Mouse (Mus musculus) cerebellum, postnatal 10 days (tissue): ENCODE measurements around the gene Crabp2.
A peak's percentile ranks its signal among the peaks of the same experiment; 100 is the strongest.

Experiments
- DNase-seq, 2 experiments: peaks; one replicate each; pipeline ENCODE4 v3.0.0; 2021; ENCODE audit warnings: mixed read lengths in 2 of 2

Gene Crabp2

DNA sequence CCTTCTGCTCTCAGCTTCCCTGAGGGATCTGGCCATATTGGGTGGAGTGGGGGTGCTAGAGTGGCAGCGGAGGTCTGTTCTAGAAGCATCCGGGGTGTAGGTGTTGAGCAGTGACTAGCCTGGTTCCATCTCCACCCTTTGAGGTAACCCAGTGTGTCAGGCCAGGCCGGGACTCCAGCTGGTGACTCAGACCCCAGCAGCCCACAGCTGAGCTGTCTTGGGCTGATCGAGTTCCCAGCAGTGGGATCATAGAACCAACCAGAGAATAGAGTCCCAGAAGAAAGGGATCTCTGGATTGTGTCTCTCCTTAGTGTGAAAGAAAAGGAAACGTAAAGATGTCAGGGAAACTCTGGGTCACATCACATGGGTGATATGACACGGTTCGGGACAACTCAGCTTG lies 10.9 kb downstream of the Crabp2 start:
- no peak for DNase-seq

GRCm38 (mm10) chr3:87960191-87960585 lies 11.7 kb downstream of the Crabp2 start:
- no peak for DNase-seq

GRCm38 (mm10) chr3:87960586-87961191 lies 12.2 kb downstream of the Crabp2 start:
- peak; percentile 90 to 94 for DNase-seq

- DNase-seq: peak; percentile 70 to 75
Observed at GRCm38 (mm10) chr3:87970184-87970938, 21.9 kb downstream of the Crabp2 start.

GRCm38 (mm10) chr3:87970939-87971488 lies 22.5 kb downstream of the Crabp2 start, which contains the start of gene Nes:
Gene Nes, plus strand, starts transcription at chr3:87971078.
- peak; percentile 55 to 63 for DNase-seq

DNA sequence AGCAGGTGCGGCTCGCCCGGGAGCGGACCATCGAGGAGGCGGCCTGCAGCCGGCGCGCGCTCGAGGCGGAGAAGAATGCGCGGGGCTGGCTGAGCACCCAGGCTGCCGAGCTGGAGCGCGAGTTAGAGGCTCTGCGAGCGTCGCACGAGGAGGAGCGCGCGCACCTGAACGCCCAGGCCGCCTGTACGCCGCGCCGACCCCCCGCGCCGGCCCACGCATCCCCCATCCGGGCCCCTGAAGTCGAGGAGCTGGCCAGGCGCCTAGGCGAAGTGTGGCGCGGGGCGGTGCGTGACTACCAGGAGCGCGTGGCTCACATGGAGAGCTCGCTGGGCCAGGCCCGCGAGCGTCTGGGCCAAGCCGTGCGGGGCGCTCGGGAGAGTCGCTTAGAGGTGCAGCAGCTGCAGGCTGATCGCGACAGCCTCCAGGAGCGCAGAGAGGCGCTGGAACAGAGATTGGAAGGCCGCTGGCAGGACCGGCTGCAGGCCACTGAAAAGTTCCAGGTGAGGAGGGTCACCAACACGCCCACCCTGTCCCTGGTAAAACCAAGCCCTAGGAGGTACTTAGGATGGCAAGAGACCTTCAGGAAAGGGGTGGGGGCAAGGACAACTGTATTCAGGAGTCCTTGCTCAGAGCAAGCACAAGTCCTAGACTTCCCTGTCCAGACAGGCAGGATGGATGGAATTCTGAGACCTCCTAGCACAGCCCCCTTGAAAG lies 23.2 kb downstream of the Crabp2 start:
- no peak for DNase-seq

GRCm38 (mm10) chr3:87972203-87972664 lies 23.8 kb downstream of the Crabp2 start:
- no peak for DNase-seq

DNA sequence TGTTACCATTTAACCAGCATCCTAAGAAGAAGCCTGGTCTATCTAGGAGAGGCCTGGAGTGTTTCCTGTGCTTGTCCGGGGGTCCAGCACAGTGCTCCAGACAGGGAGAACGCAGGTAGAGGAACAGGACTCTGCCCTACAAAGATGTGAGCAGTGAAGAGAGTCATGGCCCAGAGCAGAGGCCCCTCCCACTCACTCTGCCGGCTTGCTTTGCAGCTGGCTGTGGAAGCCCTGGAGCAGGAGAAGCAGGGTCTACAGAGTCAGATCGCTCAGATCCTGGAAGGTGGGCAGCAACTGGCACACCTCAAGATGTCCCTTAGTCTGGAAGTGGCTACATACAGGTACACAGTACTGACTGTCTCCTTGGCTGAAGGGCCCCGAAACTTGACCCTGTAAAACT lies 24.3 kb downstream of the Crabp2 start:
- DNase-seq: no peak

DNA sequence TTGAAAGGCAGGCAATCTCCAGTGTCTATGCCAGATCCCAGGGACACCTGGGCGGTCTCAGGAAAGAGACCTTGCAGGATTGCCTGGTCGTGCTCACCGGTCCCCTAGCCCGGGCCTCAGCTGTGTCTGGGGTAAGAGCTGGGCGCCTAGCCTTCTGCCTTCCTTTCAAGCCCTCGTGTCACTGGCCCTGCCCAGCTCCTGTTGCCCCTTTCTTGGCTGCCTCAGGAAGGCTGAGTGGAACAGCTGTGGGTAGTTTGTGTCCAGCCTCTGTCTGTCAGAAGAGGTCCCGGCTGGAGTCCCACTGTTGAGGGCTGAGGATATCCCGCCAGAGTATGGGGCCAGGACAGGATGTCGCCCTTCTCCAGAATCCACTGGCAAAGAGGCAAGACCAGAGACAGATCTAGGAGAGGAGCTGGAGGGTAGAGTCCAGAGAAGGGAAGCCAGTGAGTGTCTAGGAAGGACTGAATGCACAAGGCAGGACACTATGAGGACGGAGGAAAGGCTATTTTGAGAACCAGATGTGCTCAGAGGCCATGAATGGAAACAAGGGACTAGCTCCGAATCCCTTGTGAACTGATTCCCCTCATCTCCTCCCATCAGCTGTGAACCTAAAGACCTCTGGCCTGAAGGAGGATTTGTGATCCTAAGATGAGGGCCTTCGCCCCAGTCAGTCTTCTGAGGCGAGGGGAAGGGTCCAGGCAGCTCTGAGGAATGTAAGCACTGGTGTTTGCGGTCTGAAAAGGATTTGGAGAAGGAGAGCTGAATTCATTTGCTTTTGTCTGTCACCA lies 25.3 kb downstream of the Crabp2 start:
- DNase-seq: no peak

DNA sequence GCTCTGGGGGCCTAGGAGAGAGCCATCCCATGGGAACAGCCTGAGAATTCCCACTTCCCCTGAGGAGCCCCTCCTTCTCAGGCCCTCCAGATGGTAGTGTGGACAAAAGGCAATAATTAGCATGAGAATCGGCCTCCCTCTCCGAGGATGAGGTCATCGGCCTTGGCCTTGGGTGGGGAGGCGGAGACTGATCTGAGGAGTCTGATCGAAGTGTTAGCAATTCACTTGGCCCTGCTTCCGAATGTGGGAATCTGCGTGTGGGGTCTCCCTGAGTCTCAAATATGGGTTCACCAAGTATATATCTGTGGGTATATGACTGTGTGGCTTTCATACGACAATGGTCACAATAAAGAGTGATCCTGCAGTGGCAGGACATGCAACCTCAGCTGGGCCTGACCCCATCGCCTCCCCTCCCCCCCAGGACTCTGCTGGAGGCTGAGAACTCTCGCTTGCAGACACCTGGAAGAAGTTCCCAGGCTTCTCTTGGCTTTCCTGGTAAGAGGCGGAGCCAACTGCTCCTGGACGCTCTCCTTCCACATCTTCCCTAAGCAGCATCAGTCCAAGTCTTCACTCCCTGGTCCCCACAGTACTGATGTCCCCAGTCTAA lies 26.0 kb downstream of the Crabp2 start:
- no peak for DNase-seq

DNA sequence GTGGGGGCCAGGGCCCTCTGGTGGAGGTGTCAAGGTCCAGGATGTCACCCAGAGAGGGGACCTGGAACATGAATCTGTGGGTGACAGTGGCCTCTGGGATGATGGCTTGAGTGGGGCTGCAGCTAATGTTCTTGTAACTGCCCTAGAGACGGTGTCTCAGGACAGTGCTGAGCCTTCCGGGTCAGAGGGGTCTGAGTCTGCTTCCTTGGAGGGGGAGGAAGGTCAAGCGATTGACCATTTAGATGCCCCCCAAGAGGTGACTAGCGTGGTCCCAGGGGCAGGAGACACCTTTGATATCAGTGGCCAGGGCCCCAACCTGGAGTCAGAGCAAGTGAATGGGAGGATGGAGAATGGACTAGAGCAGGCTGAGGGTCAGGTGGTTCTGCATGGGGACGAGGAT lies 31.0 kb downstream of the Crabp2 start:
- DNase-seq: no peak

DNA sequence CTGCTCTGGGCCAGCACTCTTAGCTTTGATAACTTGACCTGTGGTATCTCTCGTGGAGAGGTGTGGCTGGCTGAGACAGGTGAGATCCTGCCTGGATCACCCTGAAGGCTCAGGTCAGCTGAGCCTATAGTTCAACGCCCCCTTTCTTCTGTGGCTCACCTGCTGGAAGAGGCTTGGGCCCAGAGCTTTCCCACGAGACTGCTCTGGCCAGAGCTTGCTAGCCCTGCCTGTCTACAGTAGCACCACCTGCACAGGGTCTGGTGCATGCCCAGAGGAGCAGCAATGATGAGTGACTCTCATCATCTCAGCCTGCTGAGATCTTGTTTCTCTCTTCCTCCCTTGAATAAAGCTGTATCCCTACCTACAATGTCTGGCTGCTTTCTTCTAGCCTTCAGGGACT lies 31.6 kb downstream of the Crabp2 start:
- no peak for DNase-seq

GRCm38 (mm10) chr3:87980728-87981127 lies 32.3 kb downstream of the Crabp2 start:
- DNase-seq: no peak

DNA sequence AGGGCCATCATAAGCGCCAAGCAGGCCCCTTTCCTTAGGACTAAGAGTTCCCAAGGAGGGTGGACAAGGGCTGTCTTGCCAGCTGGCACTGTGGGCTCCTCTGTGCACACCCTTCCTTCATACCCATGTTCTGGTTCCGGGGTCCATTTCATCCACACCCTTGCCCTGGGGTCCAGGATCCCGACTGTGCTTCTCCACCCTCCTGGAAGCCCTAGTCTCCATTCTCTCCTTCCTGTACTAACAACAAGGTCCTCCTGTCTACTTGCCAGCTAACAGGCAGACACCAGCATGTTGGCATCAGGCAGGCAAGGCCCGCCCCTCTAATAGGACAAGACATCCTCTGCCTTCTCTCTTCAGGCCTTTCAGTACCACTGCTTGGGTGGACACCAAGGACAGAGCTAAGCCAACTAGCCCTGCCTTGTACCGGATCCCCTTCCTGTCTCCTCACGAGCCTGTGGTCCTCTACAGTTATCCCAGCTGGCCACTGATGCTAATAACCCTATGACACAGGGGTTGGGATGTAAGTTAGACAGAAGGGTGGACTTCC lies 32.8 kb downstream of the Crabp2 start:
- DNase-seq: no peak

DNA sequence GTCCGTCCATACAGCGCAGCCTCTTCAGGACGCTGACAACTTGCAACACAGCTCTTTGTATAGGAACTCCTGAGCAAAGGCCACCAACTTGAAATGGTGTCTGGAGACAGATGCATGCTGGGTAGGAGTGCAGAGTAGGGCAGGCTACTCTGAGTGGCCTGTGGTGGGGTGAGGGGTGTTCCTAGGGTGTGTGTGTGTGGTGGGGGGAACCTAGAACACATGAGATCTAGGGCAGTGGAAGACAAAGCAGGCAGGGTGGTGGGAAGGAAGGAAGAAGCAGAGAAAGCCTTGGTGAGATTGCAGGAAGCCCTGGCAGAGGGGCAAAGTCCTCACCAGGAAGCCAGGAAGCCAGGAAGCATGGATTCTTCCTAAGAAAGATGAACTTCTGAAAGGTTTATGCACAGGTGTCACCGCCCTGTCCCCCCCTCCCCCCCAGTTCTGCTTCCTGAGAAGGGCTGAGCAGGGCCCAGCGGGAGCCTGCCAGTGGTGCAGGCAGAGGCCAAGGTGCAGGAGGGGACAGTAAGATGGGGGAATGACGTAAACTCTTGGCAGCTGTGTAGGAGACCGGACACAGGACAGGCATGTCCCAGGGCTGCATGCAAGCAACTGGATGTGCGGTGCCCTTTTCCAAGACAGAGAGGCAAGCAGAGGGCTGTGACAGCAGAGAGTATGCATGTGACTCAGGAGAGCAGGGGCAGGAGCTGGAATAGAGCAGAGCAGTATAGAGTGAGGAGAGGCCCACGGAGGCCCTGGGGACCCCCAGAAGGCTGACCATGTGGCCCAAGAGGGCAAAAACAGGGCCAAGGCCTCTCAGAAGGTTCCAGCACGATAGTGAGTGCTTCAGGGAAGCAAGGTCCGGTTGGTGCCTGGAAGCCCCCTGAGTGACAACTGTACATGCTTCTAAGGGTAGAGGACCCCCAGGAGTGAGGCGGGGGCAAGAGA lies 33.7 kb downstream of the Crabp2 start:
- no peak for DNase-seq

DNA sequence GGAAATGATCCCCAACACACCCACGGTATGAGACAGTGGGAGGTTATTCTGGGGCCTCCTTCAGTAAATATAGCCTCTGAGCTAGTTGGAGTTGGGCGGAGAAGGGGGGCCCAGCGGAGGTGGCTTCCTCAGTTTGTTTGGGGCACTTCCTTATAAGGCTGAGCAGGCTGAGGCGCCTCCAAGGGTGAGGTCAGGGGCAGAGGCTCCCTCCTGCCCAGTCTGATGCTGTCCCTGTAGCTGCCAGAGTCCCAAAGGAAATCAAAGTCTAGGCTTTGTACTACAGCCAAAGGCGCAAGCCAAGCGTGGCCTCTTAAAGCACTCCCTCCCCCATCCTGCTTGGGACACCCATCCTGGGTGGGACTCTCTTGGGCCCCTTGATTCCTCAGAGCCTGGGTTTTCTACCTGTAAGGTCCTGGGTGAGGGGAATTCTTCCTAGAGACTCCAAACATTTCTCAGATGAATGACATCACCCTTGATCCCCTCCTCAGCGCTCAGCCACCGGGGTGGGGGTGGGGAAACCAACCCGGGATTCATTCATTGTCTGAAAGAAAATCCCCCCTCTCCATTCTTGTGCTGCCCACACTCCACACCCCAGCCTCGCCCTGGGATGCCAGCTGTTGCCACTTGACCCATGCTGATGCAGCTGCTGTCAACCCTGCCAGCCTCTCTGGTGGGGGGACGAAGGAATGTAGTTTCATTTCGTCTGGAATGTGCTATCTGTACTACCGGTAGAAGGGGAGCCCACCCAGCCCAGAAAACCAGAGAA lies 34.6 kb downstream of the Crabp2 start:
- DNase-seq: no peak

DNA sequence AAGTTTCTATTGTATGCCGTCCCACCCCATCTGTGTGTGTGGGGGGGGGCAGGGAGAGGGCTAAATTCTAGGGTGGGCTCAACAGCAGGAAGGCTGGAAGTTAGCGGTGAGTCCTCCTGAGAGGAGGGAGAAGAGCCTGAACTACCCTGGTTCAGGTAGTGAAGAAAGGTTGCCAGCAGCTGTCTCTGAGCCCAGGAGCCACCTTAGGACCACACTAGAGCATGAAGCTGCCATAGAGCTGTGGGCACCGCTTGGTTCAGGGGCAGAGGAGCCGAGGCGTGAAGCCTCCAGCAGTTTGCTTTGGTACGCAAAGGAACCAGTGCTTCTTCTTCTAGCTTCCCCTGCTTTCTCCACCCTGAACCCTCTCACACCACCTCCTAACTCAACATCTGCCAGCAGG lies 35.2 kb downstream of the Crabp2 start:
- no peak for DNase-seq

GRCm38 (mm10) chr3:87984094-87984493 lies 35.6 kb downstream of the Crabp2 start:
- DNase-seq: no peak

DNA sequence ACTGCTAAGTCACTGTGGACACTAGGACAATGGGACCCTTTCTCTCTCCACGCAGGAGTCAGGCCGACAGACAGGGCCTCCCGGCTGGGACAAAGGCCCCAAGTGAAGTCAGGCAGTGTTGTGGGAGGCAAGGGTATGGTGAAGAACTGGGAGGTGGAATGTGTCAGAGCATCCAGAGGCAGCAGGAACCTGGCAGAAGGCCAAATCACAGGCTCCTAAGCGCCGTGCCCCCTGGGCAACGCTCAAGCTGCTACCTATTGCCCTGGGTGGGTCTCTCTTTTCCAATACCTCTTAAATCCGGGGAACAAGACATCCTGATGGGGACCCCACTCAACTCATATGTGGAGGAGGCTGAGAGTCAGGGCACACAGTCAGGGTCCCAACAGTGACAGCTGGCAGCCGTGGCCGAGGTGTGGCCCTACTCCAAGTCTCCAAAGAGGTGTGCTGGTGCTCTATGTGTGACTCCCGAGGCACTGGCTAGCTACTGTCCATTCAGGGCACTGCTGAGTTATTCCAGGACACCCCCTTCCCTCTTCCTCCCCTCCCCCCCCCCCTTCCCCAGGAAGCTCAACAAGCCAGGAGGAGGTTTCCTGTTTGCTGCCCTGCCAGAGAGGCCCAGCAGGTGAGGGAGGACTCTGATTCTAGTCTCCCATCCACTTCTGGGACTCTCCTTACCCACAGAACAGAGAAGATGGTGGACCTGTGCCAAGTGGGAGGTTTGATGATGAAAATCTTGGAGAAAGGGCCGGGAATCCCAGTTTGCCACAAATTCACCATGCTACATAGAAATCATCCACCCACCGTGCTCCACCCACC lies 37.2 kb downstream of the Crabp2 start:
- DNase-seq: peak; percentile 70 to 73
